Mouse (Mus musculus) MEL (cell line): Measurements from ENCODE around the gene Cox7a2.

ENCODE experiments used
- BHLHE40 ChIP-seq: IDR thresholded peaks from 2 replicates; pipeline ENCODE4 v1.6.1; 2012; ENCODE audit warnings: low read depth, mild to moderate bottlenecking, inconsistent platforms, low read length, improper control_type of control experiment, borderline replicate concordance
- CHD1 ChIP-seq: IDR thresholded peaks from 2 replicates; pipeline ENCODE4 v1.6.1; 2012; ENCODE audit warnings: low read depth, mild to moderate bottlenecking, inconsistent platforms, low read length, improper control_type of control experiment
- CHD2 ChIP-seq: IDR thresholded peaks from 2 replicates; pipeline ENCODE4 v1.6.1; 2011; ENCODE audit warnings: low read length, improper control_type of control experiment
- CTCF ChIP-seq, 3 experiments: IDR thresholded peaks in 2 of 3; conservative IDR thresholded peaks in 1 of 3; 2 replicates each; pipeline ENCODE4 v1.5.1; 2011 to 2012; ENCODE audit warnings: low read length in 3 of 3, low read depth in 2 of 3, mild to moderate bottlenecking in 2 of 3, improper control_type of control experiment in 1 of 3, inconsistent platforms in 1 of 3, mixed read lengths in 1 of 3, moderate library complexity in 1 of 3; ENCODE audit not compliant: control insufficient read depth in 1 of 3, insufficient read depth in 1 of 3, poor library complexity in 1 of 3, severe bottlenecking in 1 of 3
- EP300 ChIP-seq, 2 experiments: IDR thresholded peaks; 2 replicates each; pipeline ENCODE4 v1.6.1; 2011; ENCODE audit warnings: improper control_type of control experiment in 2 of 2, low read length in 2 of 2, low read depth in 1 of 2, mild to moderate bottlenecking in 1 of 2
- GATA1 ChIP-seq: IDR thresholded peaks from 2 replicates; pipeline ENCODE4 v1.6.1; 2011; ENCODE audit warnings: low read depth, low read length, improper control_type of control experiment
- MYB ChIP-seq: IDR thresholded peaks from 2 replicates; pipeline ENCODE4 v1.6.1; 2011; ENCODE audit warnings: mild to moderate bottlenecking, low read depth, low read length, improper control_type of control experiment
- MYC ChIP-seq: IDR thresholded peaks from 2 replicates; pipeline ENCODE4 v1.6.1; 2011; ENCODE audit warnings: low read depth, mild to moderate bottlenecking, low read length, improper control_type of control experiment, moderate library complexity
- NELFE ChIP-seq: IDR thresholded peaks from 2 replicates; pipeline ENCODE4 v1.6.1; 2011; ENCODE audit warnings: low read depth, low read length, improper control_type of control experiment
- POLR2A ChIP-seq, 2 experiments: IDR thresholded peaks; 2 replicates each; pipeline ENCODE4 v1.6.1; 2011 to 2012; ENCODE audit warnings: low read length in 2 of 2, mild to moderate bottlenecking in 2 of 2, control low read depth in 1 of 2, improper control_type of control experiment in 1 of 2, low read depth in 1 of 2, moderate library complexity in 1 of 2; ENCODE audit not compliant: control insufficient read depth in 1 of 2, insufficient read depth in 1 of 2, poor library complexity in 1 of 2
- POLR2AphosphoS5 ChIP-seq: IDR thresholded peaks from 2 replicates; pipeline ENCODE4 v1.6.1; 2012; ENCODE audit warnings: low read depth, borderline replicate concordance, mild to moderate bottlenecking, inconsistent platforms, low read length, moderate library complexity, mixed read lengths
- SIN3A ChIP-seq: IDR thresholded peaks from 2 replicates; pipeline ENCODE4 v1.6.1; 2012; ENCODE audit warnings: low read length, improper control_type of control experiment, inconsistent platforms
- TAL1 ChIP-seq: IDR thresholded peaks from 2 replicates; pipeline ENCODE4 v1.6.1; 2012; ENCODE audit warnings: mild to moderate bottlenecking, inconsistent platforms, low read length, moderate library complexity, mixed read lengths
- ZC3H11A ChIP-seq: IDR thresholded peaks from 2 replicates; pipeline ENCODE4 v1.6.1; 2012; ENCODE audit warnings: low read depth, mild to moderate bottlenecking, inconsistent platforms, low read length, improper control_type of control experiment

- no peak for TF ChIP-seq ZC3H11A
- no peak for TF ChIP-seq CTCF (IDR thresholded peaks at IDR 0.05 in 2 of 3, conservative IDR thresholded peaks at IDR 0.05 in 1 of 3; ENCODE audit: control insufficient read depth in 1 of 3, insufficient read depth in 1 of 3, low read depth in 2 of 3, low read length in 3 of 3, poor library complexity in 1 of 3, severe bottlenecking in 1 of 3)
- no peak for TF ChIP-seq MYC
- TF ChIP-seq SIN3A = no peak
- no peak for TF ChIP-seq EP300 (IDR thresholded peaks at IDR 0.05; ENCODE audit: low read depth in 1 of 2, low read length in 2 of 2)
- TF ChIP-seq TAL1 = no peak
- TF ChIP-seq NELFE = no peak
- no peak for TF ChIP-seq POLR2A (IDR thresholded peaks at IDR 0.05; ENCODE audit: control insufficient read depth in 1 of 2, insufficient read depth in 1 of 2, low read depth in 1 of 2, low read length in 2 of 2, poor library complexity in 1 of 2)
- no peak for TF ChIP-seq BHLHE40
- TF ChIP-seq MYB = no peak
- no peak for TF ChIP-seq POLR2AphosphoS5
- no peak for TF ChIP-seq CHD1
- no peak for TF ChIP-seq GATA1
- TF ChIP-seq CHD2 = no peak
These were observed 7.8 kb downstream of the Cox7a2 start for GRCm38 (mm10) chr9:79751846-79752245.
